Mouse (Mus musculus) heart, postnatal 0 days (tissue): ENCODE results near the gene Ank2.

Experiments
- CTCF ChIP-seq: IDR thresholded peaks from 2 replicates; pipeline ENCODE4 v1.5.1; 2016; ENCODE audit warnings: antibody characterized with exemption, control low read depth, low read depth
- EP300 ChIP-seq: IDR thresholded peaks from 2 replicates; pipeline ENCODE4 v1.6.1; 2016; ENCODE audit warnings: antibody characterized with exemption, low read depth

DNA sequence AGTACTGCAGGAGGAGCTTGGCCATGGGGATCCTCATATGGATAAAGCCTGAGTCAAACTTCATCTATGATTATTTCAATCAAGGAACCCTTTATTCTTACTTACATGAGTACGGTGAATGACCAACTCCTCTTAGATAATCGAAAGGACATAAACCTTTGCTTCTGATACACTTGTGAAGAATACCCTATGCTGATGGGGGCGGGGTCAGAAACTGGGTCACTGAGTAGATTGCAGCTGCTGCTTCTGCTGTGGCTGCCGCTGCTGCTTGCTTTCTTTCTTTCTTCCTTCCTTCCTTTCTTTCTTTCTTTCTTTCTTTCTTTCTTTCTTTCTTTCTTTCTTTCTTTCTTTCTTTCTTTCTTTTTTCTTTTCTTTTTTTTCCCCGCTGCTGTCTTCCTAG lies 263.9 kb downstream of the Ank2 start:
- TF ChIP-seq CTCF: no peak
- no peak for TF ChIP-seq EP300
